Mouse (Mus musculus): Measurements from ENCODE around the gene Cd207. TPM values are rescaled to one million over a fixed set of nuclear protein-coding genes. Genes with fewer than 3 reads are reported as not detected.

The Cd207 gene
- total RNA-seq, 2 experiments from 2014 or later, result not detected

Other genes starting within 250 kb of the Cd207 start
- 100 to 1,000 TPM; 106 to 114 TPM for gene Tet3, start 218.8 kb downstream of the Cd207 start, total RNA-seq (2021)
- 10 to 100 TPM; 21.8 to 22.9 TPM for gene Dguok, start 170.9 kb downstream of the Cd207 start, total RNA-seq (2021)
- gene Actg2, start 141.6 kb downstream of the Cd207 start, total RNA-seq (2021), result under 1 TPM; 0.66 to 0.88 TPM
- gene Stambp, start 105.1 kb downstream of the Cd207 start, total RNA-seq (2021), result 10 to 100 TPM; 34.0 to 35.3 TPM
- not detected for gene Clec4f, start 21.7 kb downstream of the Cd207 start, total RNA-seq (2021)
- gene Vax2, start 33.4 kb upstream of the Cd207 start, total RNA-seq (2021), result not detected
- not detected for gene Atp6v1b1, start 65.1 kb upstream of the Cd207 start, total RNA-seq (2021)
- gene Ankrd53, start 84.8 kb upstream of the Cd207 start, total RNA-seq (2021), result not detected
- 10 to 100 TPM; 46.1 to 47.8 TPM for gene Tex261, start 98.0 kb upstream of the Cd207 start, total RNA-seq (2021)
- 10 to 100 TPM; 53.0 to 55.7 TPM for gene Nagk, start 117.1 kb upstream of the Cd207 start, total RNA-seq (2021)
- gene Paip2b, start 153.9 kb upstream of the Cd207 start, total RNA-seq (2021), result 10 to 100 TPM; 49.1 to 51.0 TPM
- 100 to 1,000 TPM; 112 to 116 TPM for gene Zfp638, start 189.3 kb upstream of the Cd207 start, total RNA-seq (2021)